9 mouse cellular contexts compared by ENCODE assay signal in the genomic region with DNA sequence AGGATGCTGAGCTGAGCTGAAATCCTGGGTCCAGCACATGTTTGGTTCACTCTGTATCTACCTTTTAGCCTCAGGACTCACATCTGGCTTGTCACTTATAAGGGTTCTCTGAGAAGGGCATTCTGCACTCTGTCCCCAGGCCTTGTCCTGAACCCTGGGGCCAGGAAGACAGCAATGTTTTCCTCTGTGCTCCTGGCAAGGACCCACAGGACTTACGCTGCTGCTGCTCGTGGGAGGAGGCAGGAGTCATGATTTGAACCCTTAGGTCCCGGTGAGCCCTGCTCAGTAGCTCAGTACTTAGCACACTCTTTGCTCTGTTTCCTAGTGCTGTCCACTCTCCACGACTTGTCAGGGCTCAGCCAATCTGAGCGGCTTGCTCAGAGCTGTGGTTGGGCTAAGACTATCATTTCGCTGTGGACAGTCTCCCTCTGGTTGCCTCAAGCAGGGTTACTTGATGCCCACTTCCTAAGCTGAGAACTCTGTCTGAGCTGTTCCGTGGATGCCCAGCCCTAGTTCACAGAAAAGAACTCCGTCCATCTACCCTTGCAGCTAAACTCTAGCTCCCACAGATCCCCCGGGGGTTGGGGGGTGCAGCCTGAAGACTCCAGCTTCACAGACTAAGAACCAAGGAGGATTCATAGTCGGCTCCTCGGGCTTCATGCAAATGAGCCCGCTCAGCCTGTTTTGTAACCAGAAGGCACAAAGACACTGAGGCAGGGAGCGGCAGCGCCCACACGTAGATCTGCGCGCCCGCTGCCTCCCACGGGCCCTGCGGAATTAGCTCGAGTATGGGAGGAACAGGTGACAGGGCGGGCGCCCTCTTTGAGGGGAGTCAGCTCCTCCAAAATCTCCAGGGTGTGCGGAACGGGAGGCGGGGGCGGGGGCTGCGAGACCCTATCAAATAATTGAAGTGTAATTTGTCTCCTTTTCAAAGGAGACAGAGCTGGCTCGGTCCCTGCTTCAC. TPM values are rescaled to one million over a fixed set of nuclear protein-coding genes. Genes with fewer than 3 reads are reported as not detected.
A peak's percentile ranks its signal among the peaks of the same experiment; 100 is the strongest.
DNase-seq lines count a peak whose midpoint lies in the region; ATAC-seq lines count a peak whose summit lies in the region.
"Had no signal": no experiment of that assay in that cellular context is flagged by ENCODE, and none has a peak within 500 bp of the region (broad histone marks: within the 10 kb centered on the region; RNA-seq: fewer than 3 reads in every experiment).

No protein-coding gene starts in this region.

- peak overlapping the region; percentile 57 for H3K4me2 ChIP-seq in kidney, embryonic 14.5 days (replicated peaks; ENCODE audit: low read depth, low read length)
- peak overlapping the region; percentile 47 for H3K4me2 ChIP-seq in embryonic facial prominence, embryonic 11.5 days (ENCODE audit: low read depth, low read length)
- peak overlapping the region; percentile 62 for H3K4me2 ChIP-seq in hindbrain, embryonic 15.5 days
- H3K4me2 ChIP-seq in limb, embryonic 13.5 days (replicated peaks) = peak overlapping the region; percentile 71
- H3K4me2 ChIP-seq in stomach, embryonic 15.5 days = peak overlapping the region; percentile 47

- H3K27ac ChIP-seq in kidney, embryonic 14.5 days (ENCODE audit: low read depth, low read length) = no peak overlapping the region
- peak overlapping the region; percentile 31; the same call in 1 of the 2 replicates for H3K27ac ChIP-seq in embryonic facial prominence, embryonic 11.5 days (replicated peaks; ENCODE audit: low read depth, low read length)
- H3K27ac ChIP-seq in hindbrain, embryonic 15.5 days (replicated peaks) = peak overlapping the region; percentile 73
- peak overlapping the region; percentile 77 for H3K27ac ChIP-seq in limb, embryonic 13.5 days
- H3K27ac ChIP-seq in stomach, embryonic 15.5 days = no peak overlapping the region

- no peaks in the 10 kb centered on the region for H3K9me3 ChIP-seq in kidney, embryonic 14.5 days (ENCODE audit: control insufficient read depth, low read length)
- H3K9me3 ChIP-seq in embryonic facial prominence, embryonic 11.5 days (replicated peaks; ENCODE audit: control insufficient read depth, low read length) = no peaks in the 10 kb centered on the region
- no peaks in the 10 kb centered on the region for H3K9me3 ChIP-seq in hindbrain, embryonic 15.5 days
- no peaks in the 10 kb centered on the region for H3K9me3 ChIP-seq in limb, embryonic 13.5 days
- H3K9me3 ChIP-seq in stomach, embryonic 15.5 days = no peaks in the 10 kb centered on the region

- no peaks in the 10 kb centered on the region; the same call in 1 of the 2 replicates for H3K27me3 ChIP-seq in kidney, embryonic 14.5 days (ENCODE audit: control insufficient read depth, insufficient read depth, low read length)
- no peaks in the 10 kb centered on the region for H3K27me3 ChIP-seq in embryonic facial prominence, embryonic 11.5 days (ENCODE audit: control insufficient read depth, insufficient read depth, low read length)
- no peaks in the 10 kb centered on the region for H3K27me3 ChIP-seq in hindbrain, embryonic 15.5 days
- H3K27me3 ChIP-seq in limb, embryonic 13.5 days = no peaks in the 10 kb centered on the region
- peaks cover 19% of the 10 kb centered on the region; the same call in 1 of the 2 replicates for H3K27me3 ChIP-seq in stomach, embryonic 15.5 days (replicated peaks)

- no peak for ATAC-seq in kidney, embryonic 14.5 days (ENCODE audit: low FRiP score, low TSS enrichment)
- ATAC-seq in embryonic facial prominence, embryonic 11.5 days (replicated peaks; ENCODE audit: insufficient number of reproducible peaks, low FRiP score, low TSS enrichment, low read depth) = no peak
- ATAC-seq in hindbrain, embryonic 15.5 days (ENCODE audit: low FRiP score, low read depth) = peak; percentile 55
- ATAC-seq in limb, embryonic 13.5 days (ENCODE audit: low FRiP score, low read depth) = no peak; the same call in 1 of the 2 replicates
- no peak for ATAC-seq in stomach, embryonic 15.5 days (ENCODE audit: insufficient read depth, low FRiP score, low read depth)

- H3K4me3 ChIP-seq in kidney, embryonic 14.5 days (ENCODE audit: low read length) = peak overlapping the region; percentile 17
- peak overlapping the region; percentile 24 for H3K4me3 ChIP-seq in embryonic facial prominence, embryonic 11.5 days (ENCODE audit: low read depth, low read length)
- H3K4me3 ChIP-seq in hindbrain, embryonic 15.5 days = peak overlapping the region; percentile 22
- H3K4me3 ChIP-seq in limb, embryonic 13.5 days = peak overlapping the region; percentile 34
- peak overlapping the region; percentile 17 for H3K4me3 ChIP-seq in stomach, embryonic 15.5 days (replicated peaks)

- H3K4me1 ChIP-seq in kidney, embryonic 14.5 days (ENCODE audit: control insufficient read depth, insufficient read depth, low read length) = peaks cover 11% of the 10 kb centered on the region; the same call in 1 of the 2 replicates
- peaks cover 16% of the 10 kb centered on the region for H3K4me1 ChIP-seq in embryonic facial prominence, embryonic 11.5 days (ENCODE audit: control insufficient read depth, insufficient read depth, low read length)
- H3K4me1 ChIP-seq in hindbrain, embryonic 15.5 days (replicated peaks) = peaks cover 32% of the 10 kb centered on the region
- H3K4me1 ChIP-seq in limb, embryonic 13.5 days = peaks cover 27% of the 10 kb centered on the region
- H3K4me1 ChIP-seq in stomach, embryonic 15.5 days = peaks cover 15% of the 10 kb centered on the region; the same call in 1 of the 2 replicates

- H3K9ac ChIP-seq in kidney, embryonic 14.5 days (ENCODE audit: low read depth, low read length) = 0 out of 2 replicates have a peak overlapping the region, but pooled peaks have one; percentile 9
- H3K9ac ChIP-seq in embryonic facial prominence, embryonic 11.5 days (replicated peaks; ENCODE audit: low read length) = peak overlapping the region; percentile 42
- H3K9ac ChIP-seq in hindbrain, embryonic 15.5 days = peak overlapping the region; percentile 34
- peak overlapping the region; percentile 66 for H3K9ac ChIP-seq in limb, embryonic 13.5 days
- no peak overlapping the region for H3K9ac ChIP-seq in stomach, embryonic 15.5 days

- H3K36me3 ChIP-seq in kidney, embryonic 14.5 days (ENCODE audit: control insufficient read depth, insufficient read depth, low read length) = no peaks in the 10 kb centered on the region
- no peaks in the 10 kb centered on the region for H3K36me3 ChIP-seq in embryonic facial prominence, embryonic 11.5 days (replicated peaks; ENCODE audit: control insufficient read depth, insufficient read depth, low read depth, low read length)
- H3K36me3 ChIP-seq in hindbrain, embryonic 15.5 days = no peaks in the 10 kb centered on the region
- no peaks in the 10 kb centered on the region for H3K36me3 ChIP-seq in limb, embryonic 13.5 days
- H3K36me3 ChIP-seq in stomach, embryonic 15.5 days = no peaks in the 10 kb centered on the region

- DNase-seq in kidney, adult 8-10 months = no peak
- peak; percentile 43 for DNase-seq in embryonic facial prominence, embryonic 11.5 days (ENCODE audit: low spot score)
- no peak for DNase-seq in thymus, postnatal 10 days (ENCODE audit: low spot score in 2 of 2)
- no peak for DNase-seq in urinary bladder, postnatal 4 days (ENCODE audit: low spot score in 2 of 2)

- 3% methylated on average over 29 of the region's 29 CpGs for WGBS in kidney, embryonic 14.5 days
- WGBS in embryonic facial prominence, embryonic 11.5 days = 4% methylated on average over 29 of the region's 29 CpGs
- WGBS in hindbrain, embryonic 15.5 days = 5% methylated on average over 29 of the region's 29 CpGs
- 8% methylated on average over 29 of the region's 29 CpGs for WGBS in limb, embryonic 13.5 days
- WGBS in stomach, embryonic 15.5 days = 9% methylated on average over 29 of the region's 29 CpGs

RNA-seq across cellular contexts. Expression of gene Sox8, which starts 14.5 kb away (rescaled TPM):
- 6.5 and 8.5 TPM in 2 replicates for polyA plus RNA-seq in kidney, embryonic 14.5 days (2014; fragmentation: Nextera tagmentation; extraction: Ambion mirVana)
- 6.2 and 9.5 TPM in 2 replicates for polyA plus RNA-seq in embryonic facial prominence, embryonic 11.5 days (2014; fragmentation: Nextera tagmentation; extraction: Ambion mirVana)
- polyA plus RNA-seq in hindbrain, embryonic 15.5 days (2015; fragmentation: Nextera tagmentation; extraction: Ambion mirVana) = 17.8 and 23.8 TPM in 2 replicates
- polyA plus RNA-seq in limb, embryonic 13.5 days (2015; fragmentation: Nextera tagmentation; extraction: Ambion mirVana) = 15.0 and 16.5 TPM in 2 replicates
- 5.8 and 6.0 TPM in 2 replicates for polyA plus RNA-seq in stomach, embryonic 15.5 days (2015; fragmentation: Nextera tagmentation; extraction: Ambion mirVana)

RNA-seq across cellular contexts. Expression of gene Lmf1, which starts 22.9 kb away (rescaled TPM):
- polyA plus RNA-seq in kidney, embryonic 14.5 days (2014; fragmentation: Nextera tagmentation; extraction: Ambion mirVana) = 21.3 and 29.8 TPM in 2 replicates
- 24.9 and 25.7 TPM in 2 replicates for polyA plus RNA-seq in embryonic facial prominence, embryonic 11.5 days (2014; fragmentation: Nextera tagmentation; extraction: Ambion mirVana)
- polyA plus RNA-seq in hindbrain, embryonic 15.5 days (2015; fragmentation: Nextera tagmentation; extraction: Ambion mirVana) = 23.8 and 25.1 TPM in 2 replicates
- 31.2 and 33.2 TPM in 2 replicates for polyA plus RNA-seq in limb, embryonic 13.5 days (2015; fragmentation: Nextera tagmentation; extraction: Ambion mirVana)
- 27.4 and 29.8 TPM in 2 replicates for polyA plus RNA-seq in stomach, embryonic 15.5 days (2015; fragmentation: Nextera tagmentation; extraction: Ambion mirVana)

RNA-seq across cellular contexts. Expression of gene Sstr5, which starts 58.9 kb away (rescaled TPM):
- polyA plus RNA-seq in kidney, embryonic 14.5 days (2014; fragmentation: Nextera tagmentation; extraction: Ambion mirVana) = not detected in 2 replicates
- polyA plus RNA-seq in embryonic facial prominence, embryonic 11.5 days (2014; fragmentation: Nextera tagmentation; extraction: Ambion mirVana) = 0.14 and 0.18 TPM in 2 replicates
- polyA plus RNA-seq in hindbrain, embryonic 15.5 days (2015; fragmentation: Nextera tagmentation; extraction: Ambion mirVana) = 0.64 and 0.77 TPM in 2 replicates
- 0.24 and 0.29 TPM in 2 replicates for polyA plus RNA-seq in limb, embryonic 13.5 days (2015; fragmentation: Nextera tagmentation; extraction: Ambion mirVana)
- polyA plus RNA-seq in stomach, embryonic 15.5 days (2015; fragmentation: Nextera tagmentation; extraction: Ambion mirVana) = 0.32 and 0.37 TPM in 2 replicates
- polyA plus RNA-seq: gonadal fat pad, adult 2 months had no signal

Comparison
In these comparisons a context has a peak if more than half of its experiments do, and no peak if none do; other contexts are left out.
1. H3K27ac ChIP-seq: peak in embryonic facial prominence, embryonic 11.5 days (single experiment), hindbrain, embryonic 15.5 days (single experiment) and limb, embryonic 13.5 days (single experiment); none in kidney, embryonic 14.5 days (single experiment) and stomach, embryonic 15.5 days (single experiment).
2. Peak in every context shown above with its lines, with median percentiles within 50 percentile points of each other: H3K4me2 ChIP-seq and H3K4me3 ChIP-seq.